Mouse (Mus musculus) liver, embryonic 12.5 days (tissue): ENCODE results near the gene Tshz2. TPM values are rescaled to one million over a fixed set of nuclear protein-coding genes. Genes with fewer than 3 reads are reported as not detected.
A peak's percentile ranks its signal among the peaks of the same experiment; 100 is the strongest.

Experiments
- ATAC-seq: fragments of 200-750 bp; cut with Nextera tagmentation; 2 replicates; pipeline ENCODE4 v1.8.0; 2017; ENCODE audit warnings: moderate number of reproducible peaks, mild to moderate bottlenecking, moderate library complexity
- H3K27ac ChIP-seq: fragments of 300-500 bp; sonication (generic); 2 replicates; pipeline ENCODE4 v1.5.1; 2016; ENCODE audit warnings: mild to moderate bottlenecking
- H3K27me3 ChIP-seq: fragments of 300-500 bp; sonication (generic); replicated peaks from 2 replicates; pipeline ENCODE4 v1.6.1; 2016; ENCODE audit warnings: mild to moderate bottlenecking, moderate library complexity
- H3K36me3 ChIP-seq: fragments of 300-500 bp; sonication (generic); 2 replicates; pipeline ENCODE4 v1.6.1; 2016; ENCODE audit warnings: mild to moderate bottlenecking, moderate library complexity
- H3K4me1 ChIP-seq: fragments of 300-500 bp; sonication (generic); 2 replicates; pipeline ENCODE4 v1.6.1; 2016
- H3K4me2 ChIP-seq: fragments of 300-500 bp; sonication (generic); 2 replicates; pipeline ENCODE4 v1.6.1; 2016; ENCODE audit warnings: mild to moderate bottlenecking, moderate library complexity
- H3K4me3 ChIP-seq: fragments of 300-500 bp; sonication (generic); 2 replicates; pipeline ENCODE4 v1.5.1; 2016; ENCODE audit warnings: mild to moderate bottlenecking, moderate library complexity
- H3K9ac ChIP-seq: fragments of 300-500 bp; sonication (generic); 2 replicates; pipeline ENCODE4 v1.6.1; 2016; ENCODE audit warnings: mild to moderate bottlenecking, moderate library complexity
- H3K9me3 ChIP-seq: fragments of 300-500 bp; sonication (generic); replicated peaks from 2 replicates; pipeline ENCODE4 v1.6.1; 2016; ENCODE audit warnings: mild to moderate bottlenecking, moderate library complexity
- WGBS: fragments of 180-500 bp; shearing (Covaris S2); methylation state at CpG from one replicate; pipeline ENCODE4 v1.1.7; 2016; ENCODE audit not compliant: insufficient replicate concordance; 5-methylcytosine and 5-hydroxymethylcytosine counted together
- polyA plus RNA-seq: library from polyadenylated mRNA; unstranded; fragments of >200 nt; fragmentation: Nextera tagmentation; extraction: Ambion mirVana; gene quantifications from 2 replicates; pipeline ENCODE4 v1.2.1, GENCODE M21; 2016

Tshz2 gene
- polyA plus RNA-seq, 1 experiment from 2014 or later = 2.9 TPM

- no peak overlapping the region for H3K4me3 ChIP-seq
- no peaks in the 10 kb centered on the region for H3K36me3 ChIP-seq
- no peak for ATAC-seq
- no peak overlapping the region for H3K27ac ChIP-seq
- H3K9me3 ChIP-seq = no peaks in the 10 kb centered on the region
- WGBS = 61% methylated on average over 6 of the region's 6 CpGs
- H3K27me3 ChIP-seq = no peaks in the 10 kb centered on the region
- no peaks in the 10 kb centered on the region for H3K4me1 ChIP-seq
- H3K4me2 ChIP-seq = no peak overlapping the region
- H3K9ac ChIP-seq = no peak overlapping the region
Observed at GRCm38 (mm10) chr2:169600163-169600562, 32.6 kb upstream of the Tshz2 start.

GRCm38 (mm10) chr2:169606901-169607678 is 25.7 kb upstream of the Tshz2 start:
- Histone ChIP-seq H3K4me1 (no peaks in the 10 kb centered on the region), H3K9me3 (no peaks in the 10 kb centered on the region), H3K36me3 (no peaks in the 10 kb centered on the region), H3K27ac (no peak overlapping the region), H3K9ac (no peak overlapping the region), H3K27me3 (no peaks in the 10 kb centered on the region), H3K4me3 (no peak overlapping the region), H3K4me2 (no peak overlapping the region)
- 62% methylated on average over 13 of the region's 13 CpGs for WGBS
- ATAC-seq = no peak

GRCm38 (mm10) chr2:169607787-169608186 is 25.0 kb upstream of the Tshz2 start:
- no peak for ATAC-seq
- Histone ChIP-seq H3K36me3 (no peaks in the 10 kb centered on the region), H3K9ac (no peak overlapping the region), H3K27ac (no peak overlapping the region), H3K4me3 (no peak overlapping the region), H3K9me3 (no peaks in the 10 kb centered on the region), H3K4me2 (no peak overlapping the region), H3K27me3 (no peaks in the 10 kb centered on the region), H3K4me1 (no peaks in the 10 kb centered on the region)
- WGBS = 23% methylated on average over 2 of the region's 2 CpGs

GRCm38 (mm10) chr2:169609956-169610355 is 22.9 kb upstream of the Tshz2 start:
- Histone ChIP-seq H3K9me3 (no peaks in the 10 kb centered on the region), H3K27me3 (no peaks in the 10 kb centered on the region), H3K27ac (no peak overlapping the region), H3K4me2 (no peak overlapping the region), H3K36me3 (no peaks in the 10 kb centered on the region), H3K4me3 (no peak overlapping the region), H3K4me1 (no peaks in the 10 kb centered on the region), H3K9ac (no peak overlapping the region)
- no peak for ATAC-seq
- WGBS = 41% methylated on average over 13 of the region's 13 CpGs

GRCm38 (mm10) chr2:169610882-169611281 is 21.9 kb upstream of the Tshz2 start:
- no peaks in the 10 kb centered on the region for H3K4me1 ChIP-seq
- no peak overlapping the region for H3K4me3 ChIP-seq
- no peak overlapping the region for H3K27ac ChIP-seq
- no peaks in the 10 kb centered on the region for H3K27me3 ChIP-seq
- no peak overlapping the region for H3K4me2 ChIP-seq
- no peak for ATAC-seq
- no peak overlapping the region for H3K9ac ChIP-seq
- WGBS = 75% methylated on average over 8 of the region's 8 CpGs
- H3K36me3 ChIP-seq = no peaks in the 10 kb centered on the region
- no peaks in the 10 kb centered on the region for H3K9me3 ChIP-seq

- no peaks in the 10 kb centered on the region for H3K9me3 ChIP-seq
- no peak overlapping the region for H3K4me3 ChIP-seq
- WGBS = 51% methylated on average over 7 of the region's 7 CpGs
- H3K36me3 ChIP-seq = no peaks in the 10 kb centered on the region
- H3K4me2 ChIP-seq = no peak overlapping the region
- no peaks in the 10 kb centered on the region for H3K4me1 ChIP-seq
- no peaks in the 10 kb centered on the region for H3K27me3 ChIP-seq
- ATAC-seq = no peak
- no peak overlapping the region for H3K27ac ChIP-seq
- H3K9ac ChIP-seq = no peak overlapping the region
Observed at GRCm38 (mm10) chr2:169611557-169611956, 21.3 kb upstream of the Tshz2 start.

DNA sequence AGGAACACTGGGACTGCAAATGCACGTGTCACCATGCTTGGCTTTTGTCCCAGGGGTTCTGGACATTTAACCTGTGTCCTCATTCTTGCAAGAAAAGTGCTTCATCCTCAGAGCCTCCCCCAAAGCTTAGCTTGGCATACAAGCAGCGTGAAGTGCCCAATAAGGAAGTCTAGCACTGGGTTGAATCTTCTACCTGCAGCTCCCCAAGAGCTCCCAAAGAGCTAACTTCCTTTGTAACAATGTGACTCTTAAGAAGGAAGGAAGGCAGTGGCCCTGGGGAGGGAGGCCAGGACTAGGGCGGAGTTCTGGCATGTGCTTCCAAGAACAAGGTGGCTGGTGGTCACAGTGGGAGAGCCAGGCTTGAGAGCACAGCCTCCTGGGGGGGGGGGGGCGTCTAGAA is 18.1 kb upstream of the Tshz2 start:
- no peak overlapping the region for H3K4me2 ChIP-seq
- no peak overlapping the region for H3K4me3 ChIP-seq
- no peaks in the 10 kb centered on the region for H3K36me3 ChIP-seq
- no peaks in the 10 kb centered on the region for H3K27me3 ChIP-seq
- H3K9me3 ChIP-seq = no peaks in the 10 kb centered on the region
- WGBS = 35% methylated on average over 4 of the region's 4 CpGs
- H3K9ac ChIP-seq = no peak overlapping the region
- ATAC-seq = no peak
- H3K27ac ChIP-seq = no peak overlapping the region
- no peaks in the 10 kb centered on the region for H3K4me1 ChIP-seq

- Histone ChIP-seq H3K36me3 (no peaks in the 10 kb centered on the region), H3K4me3 (no peak overlapping the region), H3K9ac (no peak overlapping the region), H3K4me2 (no peak overlapping the region), H3K9me3 (no peaks in the 10 kb centered on the region), H3K4me1 (no peaks in the 10 kb centered on the region), H3K27ac (no peak overlapping the region), H3K27me3 (no peaks in the 10 kb centered on the region)
- no peak for ATAC-seq
- 75% methylated on average over 6 of the region's 6 CpGs for WGBS
Observed at GRCm38 (mm10) chr2:169615998-169616397, 16.8 kb upstream of the Tshz2 start.

DNA sequence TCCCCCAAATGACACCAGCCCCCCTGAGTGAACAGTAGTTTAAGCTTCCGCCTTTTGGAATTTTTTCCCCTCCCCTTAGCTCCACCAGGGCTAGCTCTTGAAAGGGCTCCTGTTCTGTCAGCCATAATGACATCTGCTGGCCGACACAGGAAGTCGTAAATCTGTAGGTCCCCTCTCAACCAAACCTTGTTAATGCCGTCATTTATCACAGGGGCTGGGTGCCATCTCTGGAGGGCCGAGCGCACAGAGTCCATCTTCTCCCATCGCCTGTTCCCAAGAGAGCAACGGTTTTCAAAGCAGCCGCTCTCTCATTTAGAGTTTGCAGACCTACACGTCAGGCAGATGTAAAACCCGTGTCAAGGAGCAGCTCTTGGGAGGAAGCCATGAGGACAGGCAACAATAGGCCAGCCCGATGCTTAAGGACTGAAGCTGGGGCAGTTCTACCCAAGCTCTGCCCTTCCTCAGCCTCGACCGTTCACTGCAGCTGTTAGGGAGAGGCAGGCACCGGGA is 11.6 kb upstream of the Tshz2 start:
- Histone ChIP-seq H3K36me3 (no peaks in the 10 kb centered on the region), H3K4me2 (no peak overlapping the region), H3K27ac (no peak overlapping the region), H3K4me1 (no peaks in the 10 kb centered on the region), H3K9me3 (no peaks in the 10 kb centered on the region), H3K9ac (no peak overlapping the region), H3K4me3 (no peak overlapping the region), H3K27me3 (no peaks in the 10 kb centered on the region)
- 37% methylated on average over 15 of the region's 15 CpGs for WGBS
- no peak for ATAC-seq

DNA sequence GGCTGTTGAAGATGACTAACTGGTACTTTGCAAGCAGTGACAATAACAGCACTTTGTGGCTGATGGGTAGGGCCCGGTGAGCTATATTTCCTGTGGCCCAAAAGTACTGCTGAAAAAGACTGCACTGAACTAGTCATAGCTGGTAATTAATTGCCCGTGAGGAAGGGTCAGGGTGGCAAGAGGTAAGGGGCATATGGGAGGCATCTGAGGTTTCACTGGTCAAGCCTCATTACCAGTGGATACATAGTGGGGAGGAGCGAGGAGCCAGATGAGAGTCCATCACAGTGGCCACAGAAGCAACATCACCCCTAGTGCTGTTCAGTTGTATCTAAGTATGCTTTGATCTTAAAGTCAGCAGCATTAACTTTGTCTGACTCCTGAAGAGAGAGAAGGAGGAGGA is 2.7 kb upstream of the Tshz2 start:
- no peaks in the 10 kb centered on the region for H3K36me3 ChIP-seq
- H3K27me3 ChIP-seq = peaks cover 27% of the 10 kb centered on the region
- no peaks in the 10 kb centered on the region for H3K9me3 ChIP-seq
- H3K4me2 ChIP-seq = no peak overlapping the region
- no peak for ATAC-seq
- H3K4me1 ChIP-seq = no peaks in the 10 kb centered on the region
- no peak overlapping the region for H3K27ac ChIP-seq
- WGBS = 62% methylated on average over 3 of the region's 3 CpGs
- no peak overlapping the region for H3K4me3 ChIP-seq
- H3K9ac ChIP-seq = no peak overlapping the region

DNA sequence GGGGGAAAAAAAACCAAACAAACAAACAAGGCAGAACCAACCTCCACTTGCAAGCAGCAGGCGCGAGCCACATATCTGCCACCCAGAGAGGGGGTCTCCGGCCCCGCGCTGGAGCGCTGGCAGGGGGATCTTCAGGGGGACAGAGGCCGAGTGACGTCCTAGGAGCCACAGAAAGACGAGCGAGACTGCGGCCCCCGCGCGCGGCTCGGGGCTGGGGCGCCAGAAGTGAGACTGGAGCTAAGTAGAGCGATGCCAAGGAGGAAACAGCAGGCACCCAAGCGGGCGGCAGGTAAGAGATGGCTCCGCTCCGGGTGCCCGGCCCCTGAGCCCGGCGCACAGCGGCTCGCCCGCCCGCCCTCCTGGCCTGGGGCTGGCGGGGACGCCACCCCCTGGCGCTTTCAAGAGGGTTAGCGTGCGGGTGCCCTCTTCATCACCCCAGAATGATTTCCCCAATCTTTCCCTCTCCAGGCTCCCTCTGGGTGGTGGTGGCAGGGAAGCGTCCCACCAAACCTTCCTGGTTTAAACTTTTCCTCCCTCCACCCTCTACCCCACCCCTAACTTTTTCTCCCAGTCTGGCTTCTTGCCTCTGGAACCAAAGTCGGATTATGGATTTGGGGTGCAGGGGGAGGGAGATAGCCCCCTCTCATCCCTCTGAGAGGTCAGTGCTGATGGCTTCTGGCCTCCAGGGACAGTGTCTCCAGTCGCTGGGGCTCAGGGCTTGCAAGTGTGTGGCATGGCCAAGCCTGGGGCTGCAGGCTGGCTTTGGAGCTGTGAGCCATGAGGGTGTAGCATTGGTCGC is 877 bp downstream of the Tshz2 start:
- H3K9me3 ChIP-seq = no peaks in the 10 kb centered on the region
- peaks cover 27% of the 10 kb centered on the region for H3K27me3 ChIP-seq
- ATAC-seq = no peak
- no peaks in the 10 kb centered on the region for H3K4me1 ChIP-seq
- H3K27ac ChIP-seq = peak overlapping the region; percentile 65
- peak overlapping the region; percentile 53 for H3K4me3 ChIP-seq
- peak overlapping the region; percentile 63 for H3K9ac ChIP-seq
- H3K36me3 ChIP-seq = no peaks in the 10 kb centered on the region
- peak overlapping the region; percentile 58 for H3K4me2 ChIP-seq
- WGBS = 1% methylated on average over 32 of the region's 38 CpGs

DNA sequence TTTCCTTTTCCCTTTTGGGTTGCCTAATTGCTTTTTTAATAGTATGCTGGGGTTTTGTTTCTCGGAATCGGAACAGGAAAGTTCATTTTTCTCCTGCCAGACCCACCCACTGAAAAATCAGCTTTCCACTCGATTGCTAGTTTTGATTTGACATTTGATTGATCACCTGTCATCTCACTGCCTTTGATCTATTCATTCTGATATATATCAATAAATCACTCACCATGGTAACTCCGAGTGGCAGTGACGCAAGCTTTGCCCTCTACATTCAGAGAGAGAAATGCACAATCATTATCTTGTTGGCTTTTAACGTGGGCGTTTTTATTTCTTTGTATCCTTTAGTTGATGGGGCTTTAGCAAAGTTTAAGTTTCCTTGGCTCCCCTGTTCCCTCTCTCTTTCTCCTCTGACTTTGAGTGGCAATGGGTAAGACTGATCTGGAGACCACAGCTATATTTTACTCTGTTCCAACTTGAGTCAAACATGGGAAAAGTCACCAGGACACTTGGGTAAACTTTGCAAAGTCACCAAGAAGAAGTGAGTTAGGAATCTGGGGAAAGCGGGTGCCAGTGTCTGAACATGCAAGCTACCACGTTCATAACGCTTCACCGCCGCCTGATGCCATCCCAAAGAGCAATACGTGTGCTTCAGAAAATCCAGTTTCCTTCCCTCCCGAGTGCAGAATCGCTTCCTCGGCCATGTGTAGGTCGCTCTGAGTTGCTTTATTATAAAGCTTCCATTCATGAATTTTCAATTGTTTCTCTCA is 2.0 kb downstream of the Tshz2 start:
- H3K9ac ChIP-seq = peak overlapping the region; percentile 1; the same call in 1 of the 2 replicates
- H3K4me1 ChIP-seq = no peaks in the 10 kb centered on the region
- H3K4me3 ChIP-seq = peak overlapping the region; percentile 53
- 52% methylated on average over 17 of the region's 17 CpGs for WGBS
- H3K9me3 ChIP-seq = no peaks in the 10 kb centered on the region
- ATAC-seq = no peak
- H3K4me2 ChIP-seq = peak overlapping the region; percentile 58
- no peaks in the 10 kb centered on the region for H3K36me3 ChIP-seq
- H3K27ac ChIP-seq = peak overlapping the region; percentile 65
- H3K27me3 ChIP-seq = peaks cover 27% of the 10 kb centered on the region
